Mouse (Mus musculus) liver, postnatal 0 days (tissue): ENCODE results near the gene Nkx3-2. TPM values are rescaled to one million over a fixed set of nuclear protein-coding genes. Genes with fewer than 3 reads are reported as not detected.

Source experiments
- ATAC-seq: fragments of 200-750 bp; cut with Nextera tagmentation; 2 replicates; pipeline ENCODE4 v1.8.0; 2017; ENCODE audit warnings: mild to moderate bottlenecking, moderate library complexity
- DNase-seq: peaks from one replicate; pipeline ENCODE4 v3.0.0-alpha.2; 2016
- H3K27ac ChIP-seq: fragments of 300-500 bp; sonication (generic); 2 replicates; pipeline ENCODE4 v1.5.1; 2014; ENCODE audit warnings: antibody characterized with exemption, moderate library complexity, mild to moderate bottlenecking, low read depth
- H3K27me3 ChIP-seq: fragments of 300-500 bp; sonication (generic); 2 replicates; pipeline ENCODE4 v1.6.1; 2014; ENCODE audit warnings: low read length, control low read depth, mixed read lengths; ENCODE audit not compliant: insufficient read depth
- H3K36me3 ChIP-seq: fragments of 300-500 bp; sonication (generic); replicated peaks from 2 replicates; pipeline ENCODE4 v1.6.1; 2014; ENCODE audit warnings: mild to moderate bottlenecking, control low read depth, low read length, moderate library complexity, mixed read lengths; ENCODE audit not compliant: insufficient read depth
- H3K4me1 ChIP-seq: fragments of 300-500 bp; sonication (generic); 2 replicates; pipeline ENCODE4 v1.6.1; 2014; ENCODE audit warnings: antibody characterized with exemption, mild to moderate bottlenecking, control low read depth; ENCODE audit not compliant: insufficient read depth
- H3K4me2 ChIP-seq: fragments of 300-500 bp; sonication (generic); 2 replicates; pipeline ENCODE4 v1.6.1; 2014; ENCODE audit warnings: low read depth, mild to moderate bottlenecking, low read length, moderate library complexity, mixed read lengths
- H3K4me3 ChIP-seq: fragments of 300-500 bp; sonication (generic); 2 replicates; pipeline ENCODE4 v1.5.1; 2014; ENCODE audit warnings: low read depth, low read length
- H3K9ac ChIP-seq: fragments of 300-500 bp; sonication (generic); replicated peaks from 2 replicates; pipeline ENCODE4 v1.6.1; 2014; ENCODE audit warnings: mild to moderate bottlenecking, moderate library complexity
- H3K9me3 ChIP-seq: fragments of 300-500 bp; sonication (generic); 2 replicates; pipeline ENCODE4 v1.6.1; 2016; ENCODE audit warnings: mild to moderate bottlenecking, control low read depth, low read length, mixed read lengths
- CTCF ChIP-seq: sonication (generic); IDR thresholded peaks from 2 replicates; pipeline ENCODE4 v1.5.1; 2016; ENCODE audit warnings: antibody characterized with exemption, low read depth
- EP300 ChIP-seq: IDR thresholded peaks from 2 replicates; pipeline ENCODE4 v1.6.1; 2016; ENCODE audit warnings: antibody characterized with exemption, low read depth, mild to moderate bottlenecking
- WGBS: fragments of 180-500 bp; shearing (Covaris S2); extraction: QIAGEN DNeasy Blood & Tissue Kit; methylation state at CpG from one replicate; pipeline ENCODE4 v1.1.7; 2014; ENCODE audit not compliant: insufficient replicate concordance; 5-methylcytosine and 5-hydroxymethylcytosine counted together
- polyA plus RNA-seq: library from polyadenylated mRNA; unstranded; fragments of >200 nt; fragmentation: Nextera tagmentation; extraction: Ambion mirVana; gene quantifications from 2 replicates; pipeline ENCODE4 v1.2.1, GENCODE M21; 2015

Nkx3-2 gene
- polyA plus RNA-seq, 1 experiment from 2014 or later: not detected

GRCm38 (mm10) chr5:41727017-41727416 is 37.3 kb downstream of the Nkx3-2 start:
- no peak for TF ChIP-seq CTCF
- no peak for TF ChIP-seq EP300
- no peak overlapping the region for H3K4me2 ChIP-seq

GRCm38 (mm10) chr5:41725573-41725972 is 38.7 kb downstream of the Nkx3-2 start:
- H3K36me3 ChIP-seq: no peaks in the 10 kb centered on the region
- DNase-seq (no peak), ATAC-seq (no peak)
- TF ChIP-seq CTCF: no peak
- TF ChIP-seq EP300: no peak
- 79% methylated on average over 6 of the region's 6 CpGs for WGBS
- no peaks in the 10 kb centered on the region for H3K4me1 ChIP-seq
- no peak overlapping the region for H3K4me2 ChIP-seq
- no peak overlapping the region for H3K9ac ChIP-seq
- H3K27ac ChIP-seq: no peak overlapping the region
- H3K9me3 ChIP-seq: no peaks in the 10 kb centered on the region
- H3K27me3 ChIP-seq: no peaks in the 10 kb centered on the region
- no peak overlapping the region for H3K4me3 ChIP-seq

More at GRCm38 (mm10) chr5:41727017-41727416, 37.3 kb downstream of the Nkx3-2 start:
- no peaks in the 10 kb centered on the region for H3K36me3 ChIP-seq
- H3K27ac ChIP-seq: no peak overlapping the region
- DNase-seq (no peak), ATAC-seq (no peak)
- H3K27me3 ChIP-seq: no peaks in the 10 kb centered on the region
- H3K4me1 ChIP-seq: no peaks in the 10 kb centered on the region
- H3K9me3 ChIP-seq: no peaks in the 10 kb centered on the region
- H3K9ac ChIP-seq: no peak overlapping the region
- H3K4me3 ChIP-seq: no peak overlapping the region
- whole genome bisulfite sequencing: 32% methylated on average over 1 of the region's 1 CpGs

Other genes starting within 250 kb of the Nkx3-2 start
- gene Rab28, start 56.3 kb downstream of the Nkx3-2 start, polyA plus RNA-seq: 22.5 and 25.9 TPM in 2 replicates
- 7.8 and 8.0 TPM in 2 replicates for gene Bod1l, start 79.8 kb upstream of the Nkx3-2 start, polyA plus RNA-seq